Mouse (Mus musculus): ENCODE results near the gene Ssxb10.
"Not testable (repeated sequence)": the region's sequence is repeated elsewhere in the genome, so short reads cannot be mapped to it uniquely, and the experiment has no call there.

Gene Ssxb10

GRCm38 (mm10) chrX:8327124-8327523 is at the start of gene Ssxb10:
Gene Ssxb10, plus strand, starts transcription at chrX:8327424.
- in situ Hi-C loops (cut with MboI; ENCODE audit: low pct_unique_long_range_greater_than_20kb in 1 of 2, low sequenced_read_pairs in 2 of 2, unreplicated experiment in 1 of 2): no loop called here

- in situ Hi-C loops (cut with MboI; ENCODE audit: low pct_unique_long_range_greater_than_20kb in 1 of 2, low sequenced_read_pairs in 2 of 2, unreplicated experiment in 1 of 2): no loop called here
Measured at GRCm38 (mm10) chrX:8288621-8289020, 38.6 kb upstream of the Ssxb10 start.

GRCm38 (mm10) chrX:8309302-8309701 is 17.9 kb upstream of the Ssxb10 start:
- in situ Hi-C loops (cut with MboI; ENCODE audit: low pct_unique_long_range_greater_than_20kb in 1 of 2, low sequenced_read_pairs in 2 of 2, unreplicated experiment in 1 of 2): loop anchor here in 1 of 2 experiments (25.0 kb wide), 1 partner anchor 353 kb away; no protein-coding TSS in a partner anchor

GRCm38 (mm10) chrX:8314905-8315304 is 12.3 kb upstream of the Ssxb10 start:
- in situ Hi-C loops (cut with MboI; ENCODE audit: low pct_unique_long_range_greater_than_20kb in 1 of 2, low sequenced_read_pairs in 2 of 2, unreplicated experiment in 1 of 2): loop anchor here in 1 of 2 experiments (25.0 kb wide), 1 partner anchor 347 kb away; no protein-coding TSS in a partner anchor

- in situ Hi-C loops (cut with MboI; ENCODE audit: low pct_unique_long_range_greater_than_20kb in 1 of 2, low sequenced_read_pairs in 2 of 2, unreplicated experiment in 1 of 2): not testable (repeated sequence)
Measured at GRCm38 (mm10) chrX:8366678-8367077, 39.5 kb downstream of the Ssxb10 start, which contains the start of gene Ssxb9. Gene Ssxb9, plus strand, starts transcription at chrX:8366978.

All from mouse embryonic stem cell (cell line).